Mouse (Mus musculus): ENCODE results near the gene Babam2.
A peak's percentile ranks its signal among the peaks of the same experiment; 100 is the strongest.

Gene Babam2

GRCm38 (mm10) chr5:31697644-31698296 is at the start of gene Babam2:
Babam2 (plus strand) TSS chr5:31697684.
- DNase-seq (ENCODE audit: low read depth in 2 of 2, low spot score in 2 of 2), result peak; percentile 88 to 91

GRCm38 (mm10) chr5:31650518-31651288 is 46.8 kb upstream of the Babam2 start:
- no peak for DNase-seq (ENCODE audit: low read depth in 2 of 2, low spot score in 2 of 2)

- DNase-seq (ENCODE audit: low read depth in 2 of 2, low spot score in 2 of 2), result no peak
Measured at GRCm38 (mm10) chr5:31655688-31656190, 41.7 kb upstream of the Babam2 start.

- DNase-seq (ENCODE audit: low read depth in 2 of 2, low spot score in 2 of 2), result no peak
Measured at GRCm38 (mm10) chr5:31666176-31666575, 31.3 kb upstream of the Babam2 start.

- DNase-seq (ENCODE audit: low read depth in 2 of 2, low spot score in 2 of 2), result no peak
Measured at GRCm38 (mm10) chr5:31668325-31668968, 29.0 kb upstream of the Babam2 start.

GRCm38 (mm10) chr5:31669984-31670383 is 27.5 kb upstream of the Babam2 start:
- DNase-seq (ENCODE audit: low read depth in 2 of 2, low spot score in 2 of 2), result no peak

- DNase-seq (ENCODE audit: low read depth in 2 of 2, low spot score in 2 of 2), result no peak
Measured at GRCm38 (mm10) chr5:31671137-31671536, 26.3 kb upstream of the Babam2 start.

- no peak for DNase-seq (ENCODE audit: low read depth in 2 of 2, low spot score in 2 of 2)
Measured at GRCm38 (mm10) chr5:31673431-31673830, 24.1 kb upstream of the Babam2 start.

- no peak for DNase-seq (ENCODE audit: low read depth in 2 of 2, low spot score in 2 of 2)
Measured at GRCm38 (mm10) chr5:31678000-31678399, 19.5 kb upstream of the Babam2 start.

GRCm38 (mm10) chr5:31680183-31680582 is 17.3 kb upstream of the Babam2 start:
- DNase-seq (ENCODE audit: low read depth in 2 of 2, low spot score in 2 of 2), result no peak

GRCm38 (mm10) chr5:31682305-31682704 is 15.2 kb upstream of the Babam2 start:
- no peak for DNase-seq (ENCODE audit: low read depth in 2 of 2, low spot score in 2 of 2)

GRCm38 (mm10) chr5:31686040-31686439 is 11.4 kb upstream of the Babam2 start:
- no peak for DNase-seq (ENCODE audit: low read depth in 2 of 2, low spot score in 2 of 2)

GRCm38 (mm10) chr5:31687972-31688371 is 9.5 kb upstream of the Babam2 start:
- DNase-seq (ENCODE audit: low read depth in 2 of 2, low spot score in 2 of 2), result no peak

- no peak for DNase-seq (ENCODE audit: low read depth in 2 of 2, low spot score in 2 of 2)
Measured at GRCm38 (mm10) chr5:31693191-31693590, 4.3 kb upstream of the Babam2 start.

GRCm38 (mm10) chr5:31696971-31697643 is 377 bp upstream of the Babam2 start, which contains the start of gene Rbks:
Rbks (minus strand) TSS chr5:31697627.
- no peak for DNase-seq (ENCODE audit: low read depth in 2 of 2, low spot score in 2 of 2)

GRCm38 (mm10) chr5:31698297-31698726 is 828 bp downstream of the Babam2 start:
- DNase-seq (ENCODE audit: low read depth in 2 of 2, low spot score in 2 of 2), result peak; percentile 98 to 99

GRCm38 (mm10) chr5:31698931-31699330 is 1.4 kb downstream of the Babam2 start:
- DNase-seq (ENCODE audit: low read depth in 2 of 2, low spot score in 2 of 2), result peak in 1 of 2 experiments; percentile 7

- no peak for DNase-seq (ENCODE audit: low read depth in 2 of 2, low spot score in 2 of 2)
Measured at GRCm38 (mm10) chr5:31699397-31699796, 1.9 kb downstream of the Babam2 start.

- DNase-seq (ENCODE audit: low read depth in 2 of 2, low spot score in 2 of 2), result no peak
Measured at GRCm38 (mm10) chr5:31704971-31705370, 7.5 kb downstream of the Babam2 start.

- DNase-seq (ENCODE audit: low read depth in 2 of 2, low spot score in 2 of 2), result no peak
Measured at GRCm38 (mm10) chr5:31706826-31707225, 9.3 kb downstream of the Babam2 start.

GRCm38 (mm10) chr5:31709389-31709788 is 11.9 kb downstream of the Babam2 start:
- DNase-seq (ENCODE audit: low read depth in 2 of 2, low spot score in 2 of 2), result peak in 1 of 2 experiments; percentile 38
